Mouse (Mus musculus) naive thymus-derived CD4-positive, alpha-beta T cell, adult 2 months (primary cell): ENCODE measurements around the gene Fam189a1.

Experiments used
- DNase-seq: peaks from one replicate; pipeline ENCODE4 v3.0.0-alpha.2; 2011; ENCODE audit warnings: low read depth

Gene Fam189a1

GRCm38 (mm10) chr7:64728816-64729215, 427.6 kb downstream of the Fam189a1 start:
- DNase-seq = no peak

- DNase-seq = no peak
Observed at GRCm38 (mm10) chr7:64728181-64728591, 428.2 kb downstream of the Fam189a1 start.

GRCm38 (mm10) chr7:64725967-64726695, 430.2 kb downstream of the Fam189a1 start:
- DNase-seq = no peak

- no peak for DNase-seq
Observed at GRCm38 (mm10) chr7:64724409-64724808, 432.0 kb downstream of the Fam189a1 start.

- no peak for DNase-seq
Observed at GRCm38 (mm10) chr7:64723313-64723712, 433.1 kb downstream of the Fam189a1 start.

GRCm38 (mm10) chr7:64716286-64716685, 440.1 kb downstream of the Fam189a1 start:
- DNase-seq = no peak

GRCm38 (mm10) chr7:64709520-64710262, 446.7 kb downstream of the Fam189a1 start:
- no peak for DNase-seq

GRCm38 (mm10) chr7:64708176-64708575, 448.2 kb downstream of the Fam189a1 start:
- DNase-seq = no peak
